Mouse (Mus musculus): ENCODE measurements around the gene Eif4enif1.
"Not testable (repeated sequence)": the region's sequence is repeated elsewhere in the genome, so short reads cannot be mapped to it uniquely, and the experiment has no call there.

Gene Eif4enif1

GRCm38 (mm10) chr11:3181971-3182370 lies 20.2 kb upstream of the Eif4enif1 start:
- not testable (repeated sequence) for DNase-seq

GRCm38 (mm10) chr11:3182707-3183106 lies 19.5 kb upstream of the Eif4enif1 start:
- DNase-seq = peak in 1 of 2 experiments; percentile 9

- no peak for DNase-seq
Measured at GRCm38 (mm10) chr11:3193363-3193762, 8.8 kb upstream of the Eif4enif1 start, which contains the start of gene Sfi1. Sfi1 (minus strand) TSS chr11:3193463.

GRCm38 (mm10) chr11:3200636-3201035 lies 1.6 kb upstream of the Eif4enif1 start:
- DNase-seq = not testable (repeated sequence)

- DNase-seq = peak; percentile 16 to 31
Measured at GRCm38 (mm10) chr11:3201326-3202230, 614 bp upstream of the Eif4enif1 start.

- peak; percentile 73 to 82 for DNase-seq
Measured at GRCm38 (mm10) chr11:3202781-3203441, 719 bp downstream of the Eif4enif1 start.

- no peak for DNase-seq
Measured at GRCm38 (mm10) chr11:3203771-3204170, 1.6 kb downstream of the Eif4enif1 start.

- DNase-seq = no peak
Measured at GRCm38 (mm10) chr11:3205207-3205606, 3.0 kb downstream of the Eif4enif1 start.

GRCm38 (mm10) chr11:3206783-3207182 lies 4.6 kb downstream of the Eif4enif1 start:
- DNase-seq = no peak

- no peak for DNase-seq
Measured at GRCm38 (mm10) chr11:3212526-3212925, 10.3 kb downstream of the Eif4enif1 start.

GRCm38 (mm10) chr11:3223105-3223504 lies 20.9 kb downstream of the Eif4enif1 start:
- no peak for DNase-seq

- DNase-seq = no peak
Measured at GRCm38 (mm10) chr11:3227113-3227512, 24.9 kb downstream of the Eif4enif1 start.

- no peak for DNase-seq
Measured at GRCm38 (mm10) chr11:3232248-3232647, 30.1 kb downstream of the Eif4enif1 start.

- no peak for DNase-seq
Measured at GRCm38 (mm10) chr11:3233704-3234103, 31.5 kb downstream of the Eif4enif1 start.

GRCm38 (mm10) chr11:3235277-3235676 lies 33.1 kb downstream of the Eif4enif1 start:
- peak in 1 of 2 experiments; percentile 7 for DNase-seq

GRCm38 (mm10) chr11:3242395-3242794 lies 40.2 kb downstream of the Eif4enif1 start:
- DNase-seq = no peak

GRCm38 (mm10) chr11:3243771-3244170 lies 41.6 kb downstream of the Eif4enif1 start:
- DNase-seq = no peak

- no peak for DNase-seq
Measured at GRCm38 (mm10) chr11:3247387-3247786, 45.2 kb downstream of the Eif4enif1 start.

GRCm38 (mm10) chr11:3259537-3259936 lies 57.3 kb downstream of the Eif4enif1 start:
- no peak for DNase-seq

GRCm38 (mm10) chr11:3265291-3266078 lies 63.3 kb downstream of the Eif4enif1 start:
- DNase-seq = peak in 1 of 2 experiments; percentile 56

GRCm38 (mm10) chr11:3266079-3266685 lies 64.0 kb downstream of the Eif4enif1 start, which contains the start of gene Drg1:
Drg1 (minus strand) TSS chr11:3266415.
- DNase-seq = peak; percentile 96 to 98

- DNase-seq = peak in 1 of 2 experiments; percentile 8
Measured at GRCm38 (mm10) chr11:3267133-3267532, 64.9 kb downstream of the Eif4enif1 start.

Measured in kidney, postnatal 4 days (tissue).